Mouse (Mus musculus) skeletal muscle tissue, postnatal 0 days (tissue): ENCODE results near the gene Rassf2. TPM values are rescaled to one million over a fixed set of nuclear protein-coding genes. Genes with fewer than 3 reads are reported as not detected.

ENCODE experiments used
- polyA plus RNA-seq: library from polyadenylated mRNA; unstranded; fragments of >200 nt; fragmentation: Nextera tagmentation; extraction: Ambion mirVana; gene quantifications from 2 replicates; pipeline ENCODE4 v1.2.1, GENCODE M21; 2015

The Rassf2 gene
- polyA plus RNA-seq: 7.2 and 7.8 TPM in 2 replicates

GRCm38 (mm10) chr2:132029646-132030417, at the start of gene Rassf2:
TSS of gene Rassf2 (minus strand) at chr2:132030258.

GRCm38 (mm10) chr2:131950598-131951095, 79.4 kb downstream of the Rassf2 start, which contains the start of gene Prnd:
TSS of gene Prnd (plus strand) at chr2:131950861.

Other genes with a start within 250 kb of the Rassf2 start
- gene Erv3, start 170.5 kb downstream of the Rassf2 start, polyA plus RNA-seq: not detected in 2 replicates
- gene Prnp, start 120.3 kb downstream of the Rassf2 start, polyA plus RNA-seq: 70.9 and 92.3 TPM in 2 replicates
- gene Prn, start 120.3 kb downstream of the Rassf2 start, polyA plus RNA-seq: not detected in 2 replicates
- 41.6 and 60.8 TPM in 2 replicates for gene Prnd, start 79.4 kb downstream of the Rassf2 start, polyA plus RNA-seq
- 5.5 TPM in 2 replicates for gene Slc23a2, start 114.8 kb upstream of the Rassf2 start, polyA plus RNA-seq
- 36.9 and 38.5 TPM in 2 replicates for gene Tmem230, start 217.5 kb upstream of the Rassf2 start, polyA plus RNA-seq
- 53.7 and 67.3 TPM in 2 replicates for gene Pcna, start 223.1 kb upstream of the Rassf2 start, polyA plus RNA-seq
- gene Cds2, start 232.9 kb upstream of the Rassf2 start, polyA plus RNA-seq: 10.4 and 15.2 TPM in 2 replicates